Mouse (Mus musculus): ENCODE measurements at regions not wholly inside any gene's neighbourhood (a gene's known extent, or its start where the extent isn't known, plus 50 kb on each side); places are given as distances from the start of the nearest gene placed in this dataset.

- WGBS, result 83% methylated on average over 6 of the region's 6 CpGs
Measured at GRCm38 (mm10) chr1:159149207-159149606, 82.9 kb upstream of the Cop1 start.

DNA sequence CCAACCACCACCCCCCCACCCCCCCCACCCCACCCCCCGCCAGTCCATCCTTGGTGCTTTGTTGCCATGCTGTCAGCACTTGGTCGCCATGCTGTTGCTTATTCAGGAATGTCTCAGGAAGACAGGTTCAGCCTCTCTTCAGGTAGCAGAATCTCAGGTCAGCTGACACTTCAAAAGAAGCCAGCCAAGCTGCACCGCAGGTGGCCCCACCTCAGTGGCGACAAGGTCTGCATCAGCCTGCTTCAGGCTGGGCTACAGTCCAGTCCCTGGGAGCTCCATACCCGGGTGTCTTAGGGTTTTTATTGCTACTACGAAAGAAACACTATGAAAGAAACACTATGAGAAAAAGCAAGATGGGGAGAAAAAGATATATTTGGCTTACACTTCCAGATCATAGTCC, 82.4 kb upstream of the Cop1 start:
- DNase-seq, result no peak
- 53% methylated on average over 6 of the region's 6 CpGs for WGBS
- TF ChIP-seq CTCF (IDR thresholded peaks at IDR 0.05; ENCODE audit: insufficient read depth, low read length) (no peak), POLR2A (IDR thresholded peaks at IDR 0.05; ENCODE audit: borderline replicate concordance, extremely low read depth, low read depth, low read length) (no peak)

More at GRCm38 (mm10) chr1:159149207-159149606, 82.9 kb upstream of the Cop1 start:
- TF ChIP-seq CTCF (IDR thresholded peaks at IDR 0.05; ENCODE audit: insufficient read depth, low read length) (no peak), POLR2A (IDR thresholded peaks at IDR 0.05; ENCODE audit: borderline replicate concordance, extremely low read depth, low read depth, low read length) (no peak)
- H3K4me3 ChIP-seq (replicated peaks; ENCODE audit: extremely low read depth, low read depth, low read length), result no peak overlapping the region
- no peak for DNase-seq
- no peaks in the 10 kb centered on the region for H3K4me1 ChIP-seq (ENCODE audit: control insufficient read depth, insufficient read depth, low read length)

GRCm38 (mm10) chr1:159150351-159150750, 81.8 kb upstream of the Cop1 start:
- WGBS, result 54% methylated on average over 5 of the region's 5 CpGs
- TF ChIP-seq POLR2A (IDR thresholded peaks at IDR 0.05; ENCODE audit: borderline replicate concordance, extremely low read depth, low read depth, low read length) (no peak), CTCF (IDR thresholded peaks at IDR 0.05; ENCODE audit: insufficient read depth, low read length) (no peak)

More for the DNA sequence above, 82.4 kb upstream of the Cop1 start:
- no peak overlapping the region for H3K4me3 ChIP-seq (replicated peaks; ENCODE audit: extremely low read depth, low read depth, low read length)
- H3K4me1 ChIP-seq (ENCODE audit: control insufficient read depth, insufficient read depth, low read length), result no peaks in the 10 kb centered on the region

GRCm38 (mm10) chr1:159156428-159156827, 75.7 kb upstream of the Cop1 start:
- WGBS, result 50% methylated on average over 3 of the region's 3 CpGs
- no peak overlapping the region for H3K4me3 ChIP-seq (replicated peaks; ENCODE audit: extremely low read depth, low read depth, low read length)

More at GRCm38 (mm10) chr1:159150351-159150750, 81.8 kb upstream of the Cop1 start:
- Histone ChIP-seq H3K4me1 (ENCODE audit: control insufficient read depth, insufficient read depth, low read length) (no peaks in the 10 kb centered on the region), H3K4me3 (replicated peaks; ENCODE audit: extremely low read depth, low read depth, low read length) (no peak overlapping the region)
- no peak for DNase-seq

GRCm38 (mm10) chr1:159160035-159160960, 71.8 kb upstream of the Cop1 start:
- no peak overlapping the region for H3K4me3 ChIP-seq (replicated peaks; ENCODE audit: extremely low read depth, low read depth, low read length)
- TF ChIP-seq CTCF (IDR thresholded peaks at IDR 0.05; ENCODE audit: insufficient read depth, low read length) (no peak), POLR2A (IDR thresholded peaks at IDR 0.05; ENCODE audit: borderline replicate concordance, extremely low read depth, low read depth, low read length) (no peak)
- WGBS, result 78% methylated on average over 8 of the region's 8 CpGs
- no peak for DNase-seq
- H3K4me1 ChIP-seq (ENCODE audit: control insufficient read depth, insufficient read depth, low read length), result no peaks in the 10 kb centered on the region

More at GRCm38 (mm10) chr1:159156428-159156827, 75.7 kb upstream of the Cop1 start:
- DNase-seq, result no peak
- TF ChIP-seq POLR2A (IDR thresholded peaks at IDR 0.05; ENCODE audit: borderline replicate concordance, extremely low read depth, low read depth, low read length) (no peak), CTCF (IDR thresholded peaks at IDR 0.05; ENCODE audit: insufficient read depth, low read length) (no peak)
- H3K4me1 ChIP-seq (ENCODE audit: control insufficient read depth, insufficient read depth, low read length), result no peaks in the 10 kb centered on the region

DNA sequence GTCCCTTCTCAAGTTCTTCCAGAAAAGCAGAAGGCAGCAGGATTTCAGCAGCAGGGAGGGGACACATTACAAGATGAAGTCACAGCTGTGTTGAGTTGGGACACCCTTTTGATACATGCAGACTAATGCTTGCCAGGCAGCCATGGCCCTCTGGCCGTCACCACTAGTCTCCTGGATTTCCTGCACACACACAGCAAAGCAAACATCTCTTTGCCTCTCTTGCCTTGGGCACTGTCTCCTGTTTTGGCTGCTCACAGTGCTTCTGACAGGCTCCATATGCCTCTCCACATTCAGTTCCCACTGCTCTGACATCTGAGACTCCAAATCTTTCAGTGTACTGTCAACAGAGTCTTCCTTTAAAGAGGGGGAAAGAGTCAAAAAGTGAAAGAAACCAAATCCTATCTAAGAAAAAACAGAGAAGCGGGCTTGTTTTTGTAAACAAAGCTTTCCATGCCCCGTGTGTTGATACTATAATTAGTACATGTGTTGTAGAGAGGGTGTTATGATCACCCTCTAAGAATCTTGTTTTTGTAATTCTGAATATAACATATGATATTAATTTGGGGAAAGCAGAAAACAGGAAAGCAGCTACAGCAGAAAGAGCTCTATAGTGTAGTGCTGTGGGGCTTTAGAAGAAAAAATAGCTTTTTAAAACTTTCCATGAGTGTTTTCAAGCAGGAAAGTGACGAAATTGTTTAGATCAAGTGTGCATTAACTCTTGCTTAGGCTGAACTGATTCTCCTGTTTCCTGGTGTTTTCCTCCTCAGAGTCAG, 68.8 kb upstream of the Cop1 start:
- DNase-seq, result peak; percentile 20
- Histone ChIP-seq H3K4me1 (ENCODE audit: control insufficient read depth, insufficient read depth, low read length) (no peaks in the 10 kb centered on the region), H3K4me3 (replicated peaks; ENCODE audit: extremely low read depth, low read depth, low read length) (no peak overlapping the region)
- 21% methylated on average over 4 of the region's 4 CpGs for WGBS
- no peak for TF ChIP-seq POLR2A (IDR thresholded peaks at IDR 0.05; ENCODE audit: borderline replicate concordance, extremely low read depth, low read depth, low read length)
- TF ChIP-seq CTCF (IDR thresholded peaks at IDR 0.05; ENCODE audit: insufficient read depth, low read length), result no peak

DNA sequence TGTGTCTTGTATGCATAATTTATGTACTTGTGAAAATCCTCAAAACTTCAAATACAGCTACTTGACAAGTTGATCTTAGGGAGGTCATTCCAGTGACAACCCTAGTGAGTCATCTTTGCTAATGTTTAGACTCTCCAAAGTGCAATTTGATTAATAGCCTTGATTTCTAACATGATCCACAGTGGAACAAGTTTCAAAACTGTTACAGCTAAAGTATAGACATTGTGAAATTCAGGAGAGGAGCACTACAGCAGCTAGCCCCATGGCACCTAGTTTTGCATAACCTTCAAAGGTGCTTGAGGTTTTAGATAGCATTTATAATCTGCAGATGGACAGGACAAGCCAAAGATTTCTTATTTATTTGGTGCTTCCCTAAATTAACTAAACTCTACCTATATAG, 50.1 kb upstream of the Cop1 start:
- Histone ChIP-seq H3K4me3 (replicated peaks; ENCODE audit: extremely low read depth, low read depth, low read length) (no peak overlapping the region), H3K4me1 (ENCODE audit: control insufficient read depth, insufficient read depth, low read length) (no peaks in the 10 kb centered on the region)
- no peak for DNase-seq
- TF ChIP-seq CTCF (IDR thresholded peaks at IDR 0.05; ENCODE audit: insufficient read depth, low read length), result no peak
- TF ChIP-seq POLR2A (IDR thresholded peaks at IDR 0.05; ENCODE audit: borderline replicate concordance, extremely low read depth, low read depth, low read length), result no peak

All from lung, adult 2 months (tissue).